Mouse (Mus musculus) stomach, embryonic 14.5 days (tissue): Measurements from ENCODE around the gene Rhbdd3. TPM values are rescaled to one million over a fixed set of nuclear protein-coding genes. Genes with fewer than 3 reads are reported as not detected.

Experiments used
- ATAC-seq: fragments of 200-750 bp; cut with Nextera tagmentation; 2 replicates; pipeline ENCODE4 v1.8.0; 2017; ENCODE audit warnings: low read depth, moderate TSS enrichment; ENCODE audit not compliant: insufficient number of reproducible peaks, insufficient read depth, low FRiP score
- H3K27ac ChIP-seq: fragments of 300-500 bp; sonication (generic); 2 replicates; pipeline ENCODE4 v1.5.1; 2014; ENCODE audit warnings: mild to moderate bottlenecking, low read length, moderate library complexity, mixed read lengths
- H3K27me3 ChIP-seq: fragments of 300-500 bp; sonication (generic); 2 replicates; pipeline ENCODE4 v1.6.1; 2014; ENCODE audit warnings: low read length, control low read depth, mixed read lengths; ENCODE audit not compliant: control insufficient read depth, insufficient read depth
- H3K36me3 ChIP-seq: fragments of 300-500 bp; sonication (generic); 2 replicates; pipeline ENCODE4 v1.6.1; 2014; ENCODE audit warnings: mild to moderate bottlenecking, control low read depth, low read length, moderate library complexity, mixed read lengths; ENCODE audit not compliant: control insufficient read depth, insufficient read depth
- H3K4me1 ChIP-seq: fragments of 300-500 bp; sonication (generic); 2 replicates; pipeline ENCODE4 v1.6.1; 2014; ENCODE audit warnings: low read length, control low read depth, mixed read lengths; ENCODE audit not compliant: control insufficient read depth, insufficient read depth
- H3K4me2 ChIP-seq: fragments of 300-500 bp; sonication (generic); replicated peaks from 2 replicates; pipeline ENCODE4 v1.6.1; 2014; ENCODE audit warnings: low read depth, low read length, control low read depth
- H3K4me3 ChIP-seq: fragments of 300-500 bp; sonication (generic); 2 replicates; pipeline ENCODE4 v1.5.1; 2014; ENCODE audit warnings: low read depth, low read length, control low read depth
- H3K9ac ChIP-seq: fragments of 300-500 bp; sonication (generic); replicated peaks from 2 replicates; pipeline ENCODE4 v1.6.1; 2014; ENCODE audit warnings: low read depth, mild to moderate bottlenecking, control low read depth, low read length, moderate library complexity, mixed read lengths
- H3K9me3 ChIP-seq: fragments of 300-500 bp; sonication (generic); 2 replicates; pipeline ENCODE4 v1.6.1; 2016; ENCODE audit warnings: low read depth, low read length, control low read depth; ENCODE audit not compliant: control insufficient read depth
- WGBS: fragments of 180-500 bp; shearing (Covaris S2); extraction: QIAGEN DNeasy Blood & Tissue Kit; methylation state at CpG from one replicate; pipeline ENCODE4 v1.1.7; 2014; 5-methylcytosine and 5-hydroxymethylcytosine counted together
- polyA plus RNA-seq: library from polyadenylated mRNA; unstranded; fragments of >200 nt; fragmentation: Nextera tagmentation; extraction: Ambion mirVana; gene quantifications from 2 replicates; pipeline ENCODE4 v1.2.1, GENCODE M21; 2014

Rhbdd3 gene
- polyA plus RNA-seq, 1 experiment from 2014 or later = 29.7 TPM

DNA sequence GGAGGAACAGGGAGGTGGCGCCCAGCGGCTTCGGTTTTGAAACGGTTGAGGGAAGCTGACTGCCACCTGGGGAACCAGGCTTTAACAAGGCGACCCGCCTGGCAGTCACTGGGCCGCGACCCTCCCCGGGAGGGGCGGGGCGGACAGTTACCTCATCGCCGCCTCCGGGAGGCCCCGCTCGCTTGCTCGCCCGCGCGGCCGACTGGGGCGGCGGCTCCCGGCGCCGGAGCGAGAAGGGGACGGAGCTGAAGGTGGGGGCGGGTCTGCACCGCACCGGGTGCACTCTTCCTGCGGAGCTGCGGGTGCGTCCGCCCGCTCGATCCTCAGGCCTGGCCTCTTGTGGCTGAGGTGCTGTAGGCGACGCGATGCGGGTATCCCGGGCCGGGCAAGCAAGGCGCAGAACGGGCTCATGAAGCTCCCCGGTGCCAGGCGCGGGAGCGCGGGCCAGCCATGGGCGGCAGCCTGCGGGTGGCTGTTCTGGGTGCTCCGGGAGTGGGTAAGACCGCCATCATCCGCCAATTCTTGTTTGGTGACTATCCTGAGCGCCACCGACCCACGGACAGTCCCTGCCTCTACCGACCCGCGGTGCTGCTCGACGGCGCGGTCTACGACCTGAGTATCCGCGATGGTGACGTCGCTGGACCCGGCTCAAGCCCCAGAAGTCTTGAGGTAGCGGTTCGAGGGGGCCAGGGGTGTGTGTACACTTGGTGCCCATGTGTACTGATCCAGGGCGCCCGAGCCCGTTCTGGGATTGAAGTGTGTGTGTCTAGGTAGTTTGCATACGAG lies 40.7 kb upstream of the Rhbdd3 start, which contains the start of gene Rasl10a:
Gene Rasl10a, plus strand, starts transcription at position 273 of the 786 bp plus-strand sequence.
- Histone ChIP-seq H3K27ac (no peak within 1 kb of the TSS), H3K4me2 (peak within 1 kb of the TSS; percentile 68), H3K4me3 (peak within 1 kb of the TSS; percentile 33), H3K36me3 (no peaks in the 10 kb centered on the region), H3K27me3 (peaks cover 49% of the 10 kb centered on the region), H3K4me1 (peaks cover 33% of the 10 kb centered on the region), H3K9ac (peak within 1 kb of the TSS; percentile 38; the same call in 1 of the 2 replicates), H3K9me3 (no peaks in the 10 kb centered on the region)
- ATAC-seq = no peak
- 2% methylated on average over 77 of the region's 77 CpGs for whole genome bisulfite sequencing

DNA sequence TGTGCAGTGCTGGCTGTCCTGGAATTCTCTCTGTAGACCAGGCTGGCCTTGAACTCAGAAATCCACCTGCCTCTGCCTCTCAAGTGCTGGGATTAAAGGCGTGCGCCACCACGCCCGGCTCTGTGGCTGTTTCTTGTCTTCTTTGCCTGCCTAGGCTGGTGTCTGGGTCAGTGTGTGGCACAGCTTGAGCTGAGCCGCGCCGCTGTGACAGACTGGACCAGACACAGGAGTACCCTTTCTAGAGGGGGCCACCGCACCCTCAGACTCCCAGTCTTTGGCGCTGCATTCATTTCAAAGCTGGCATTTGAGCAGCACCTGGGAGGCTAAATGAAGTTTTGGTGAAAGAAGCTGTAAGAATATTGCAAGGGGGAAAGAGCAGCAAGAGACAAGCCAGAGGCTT lies 39.9 kb upstream of the Rhbdd3 start:
- Histone ChIP-seq H3K27ac (no peak overlapping the region), H3K4me3 (no peak overlapping the region), H3K9ac (no peak overlapping the region), H3K27me3 (peaks cover 49% of the 10 kb centered on the region), H3K36me3 (no peaks in the 10 kb centered on the region), H3K4me1 (peaks cover 37% of the 10 kb centered on the region), H3K4me2 (no peak overlapping the region), H3K9me3 (no peaks in the 10 kb centered on the region)
- no peak for ATAC-seq
- 33% methylated on average over 9 of the region's 9 CpGs for WGBS

DNA sequence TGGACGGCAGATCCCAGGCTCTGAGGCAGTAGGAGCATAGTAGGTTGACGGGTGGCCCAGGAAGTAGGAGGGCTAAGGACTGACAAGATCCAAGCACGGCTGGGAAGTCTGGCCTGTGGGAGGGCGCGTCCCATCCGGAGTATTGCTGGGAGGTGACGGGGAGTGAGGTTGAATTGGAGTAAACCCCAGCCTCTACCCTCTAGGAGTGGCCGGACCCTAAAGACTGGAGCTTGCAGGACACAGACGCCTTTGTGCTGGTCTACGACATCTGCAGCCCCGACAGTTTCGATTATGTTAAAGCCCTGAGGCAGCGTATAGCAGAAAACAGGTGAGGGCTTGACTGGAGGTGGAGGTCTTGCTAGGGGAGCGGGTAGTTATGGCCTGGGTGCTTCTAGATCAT lies 39.5 kb upstream of the Rhbdd3 start:
- Histone ChIP-seq H3K27me3 (peaks cover 49% of the 10 kb centered on the region), H3K9me3 (no peaks in the 10 kb centered on the region), H3K27ac (no peak overlapping the region), H3K36me3 (no peaks in the 10 kb centered on the region), H3K4me1 (peaks cover 41% of the 10 kb centered on the region), H3K4me3 (no peak overlapping the region), H3K9ac (no peak overlapping the region), H3K4me2 (no peak overlapping the region)
- WGBS = 34% methylated on average over 14 of the region's 14 CpGs
- ATAC-seq = no peak

DNA sequence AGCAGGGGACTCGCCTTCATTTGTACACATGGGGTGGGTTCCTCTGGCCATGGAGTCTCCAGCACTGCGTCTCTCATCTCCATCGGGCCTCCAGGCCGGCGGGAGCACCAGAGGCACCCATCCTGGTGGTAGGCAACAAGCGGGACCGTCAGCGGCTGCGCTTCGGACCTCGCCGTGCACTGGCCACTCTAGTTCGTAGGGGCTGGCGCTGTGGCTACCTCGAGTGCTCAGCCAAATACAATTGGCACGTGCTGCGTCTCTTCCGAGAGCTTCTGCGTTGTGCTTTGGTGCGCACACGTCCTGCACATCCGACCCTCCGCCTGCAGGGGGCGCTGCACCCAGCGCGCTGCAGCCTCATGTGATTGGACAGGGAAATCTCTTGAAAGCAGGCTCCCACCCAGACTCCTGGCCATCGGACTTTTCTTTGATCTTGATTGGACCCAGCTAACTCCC lies 39.0 kb upstream of the Rhbdd3 start:
- H3K9ac ChIP-seq = no peak overlapping the region
- no peaks in the 10 kb centered on the region for H3K9me3 ChIP-seq
- H3K27me3 ChIP-seq = peaks cover 49% of the 10 kb centered on the region
- no peak for ATAC-seq
- peaks cover 46% of the 10 kb centered on the region for H3K4me1 ChIP-seq
- no peak overlapping the region for H3K4me3 ChIP-seq
- H3K4me2 ChIP-seq = no peak overlapping the region
- 15% methylated on average over 27 of the region's 27 CpGs for WGBS
- H3K27ac ChIP-seq = no peak overlapping the region
- H3K36me3 ChIP-seq = no peaks in the 10 kb centered on the region

DNA sequence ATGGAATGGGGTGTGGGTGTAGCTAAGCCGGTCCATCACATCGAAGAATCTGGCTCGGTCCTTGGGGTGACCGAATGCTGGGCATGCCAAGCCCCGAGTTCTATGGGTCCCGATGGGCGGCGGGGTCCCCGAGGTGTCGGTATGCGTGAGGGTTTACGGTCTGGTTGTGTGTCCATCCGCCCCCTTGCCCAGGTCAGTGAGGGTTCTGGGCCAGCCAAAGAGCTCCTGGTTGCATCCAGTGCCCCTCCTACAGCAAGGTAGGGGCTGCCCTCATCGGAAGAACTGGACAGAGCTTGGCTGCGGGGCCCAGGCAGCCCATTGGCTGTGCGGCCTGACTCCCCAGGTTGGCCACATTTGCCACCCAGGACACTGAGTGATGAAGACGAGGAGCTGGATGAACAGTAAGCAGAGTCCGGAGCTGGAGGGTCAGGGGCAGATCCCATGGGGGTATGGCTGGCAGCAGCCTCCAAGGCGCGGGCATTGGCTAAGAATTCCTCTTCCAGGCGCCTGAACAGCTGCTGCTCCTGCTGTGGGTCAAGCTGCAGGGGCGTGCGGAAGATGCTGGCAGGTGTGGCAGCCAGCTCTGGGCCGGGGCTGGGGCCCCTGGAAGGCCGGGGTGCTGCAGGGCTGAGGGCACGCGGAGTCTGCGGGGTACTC lies 37.8 kb upstream of the Rhbdd3 start:
- H3K9me3 ChIP-seq = no peaks in the 10 kb centered on the region
- peaks cover 47% of the 10 kb centered on the region for H3K4me1 ChIP-seq
- peaks cover 46% of the 10 kb centered on the region for H3K27me3 ChIP-seq
- no peak for ATAC-seq
- no peak overlapping the region for H3K9ac ChIP-seq
- H3K27ac ChIP-seq = no peak overlapping the region
- 61% methylated on average over 28 of the region's 28 CpGs for WGBS
- peak overlapping the region; percentile 33; the same call in 1 of the 2 replicates for H3K4me3 ChIP-seq
- no peaks in the 10 kb centered on the region for H3K36me3 ChIP-seq
- peak overlapping the region; percentile 92 for H3K4me2 ChIP-seq

DNA sequence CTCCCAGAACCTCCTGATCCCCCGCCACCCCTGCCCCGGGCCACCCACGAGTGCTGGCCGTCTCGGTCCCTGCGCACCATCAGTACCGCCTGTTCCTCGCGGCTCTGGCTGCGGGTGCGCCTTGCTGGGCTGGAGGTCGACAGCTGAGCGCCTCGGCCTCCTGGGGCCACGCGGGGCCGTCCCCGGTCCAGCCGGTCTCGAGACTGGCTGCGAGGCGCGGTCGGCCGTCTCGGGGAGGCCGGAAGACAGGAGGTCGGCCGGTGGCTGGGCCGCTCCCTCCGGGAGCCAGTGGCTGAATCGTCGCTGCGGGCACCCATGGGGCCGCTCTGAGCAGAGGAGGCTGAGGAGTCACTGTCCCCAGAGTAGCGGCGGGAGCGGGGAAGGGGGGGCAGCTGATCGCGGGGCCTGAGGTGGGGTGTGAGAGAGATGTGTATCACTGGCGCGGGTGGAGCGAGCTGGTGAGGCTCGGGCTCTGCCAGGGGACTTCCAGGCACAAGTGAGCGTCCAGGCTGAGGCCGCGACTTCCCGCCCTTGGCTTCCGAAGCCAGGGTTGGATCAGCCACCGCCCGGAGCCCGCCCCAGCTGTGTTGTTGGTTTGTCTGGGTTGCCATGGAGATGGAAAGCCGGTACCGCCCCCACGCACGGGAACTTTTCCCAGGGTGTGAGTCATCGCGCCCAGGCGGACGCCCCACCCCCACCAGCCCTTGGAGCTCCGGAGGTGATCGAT lies 37.1 kb upstream of the Rhbdd3 start:
- Histone ChIP-seq H3K9me3 (no peaks in the 10 kb centered on the region), H3K4me2 (peak overlapping the region; percentile 92), H3K9ac (no peak overlapping the region), H3K36me3 (no peaks in the 10 kb centered on the region), H3K4me1 (peaks cover 47% of the 10 kb centered on the region), H3K27ac (no peak overlapping the region), H3K27me3 (peaks cover 44% of the 10 kb centered on the region), H3K4me3 (peak overlapping the region; percentile 33)
- WGBS = 4% methylated on average over 55 of the region's 62 CpGs
- ATAC-seq = peak; percentile 62

DNA sequence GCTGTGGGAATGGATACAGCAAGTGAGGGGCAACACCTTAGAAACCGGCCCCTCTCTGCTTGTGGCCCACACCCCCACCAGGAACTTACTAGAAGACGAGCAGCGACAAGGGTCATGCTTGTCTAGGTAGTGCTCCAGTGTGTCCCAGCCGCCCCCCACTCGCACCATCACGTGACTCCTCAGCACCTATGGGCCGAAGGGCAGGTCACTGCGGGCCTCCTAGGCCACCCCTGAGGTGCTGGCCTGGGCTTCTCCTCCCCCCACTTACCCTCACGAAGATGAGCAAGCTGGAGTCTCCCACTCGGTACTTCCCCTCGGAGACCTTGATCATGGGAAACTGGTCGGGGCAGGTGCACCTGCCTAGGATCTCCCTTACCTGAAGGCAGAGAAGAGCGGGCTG lies 36.4 kb upstream of the Rhbdd3 start:
- H3K36me3 ChIP-seq = no peaks in the 10 kb centered on the region
- WGBS = 19% methylated on average over 13 of the region's 13 CpGs
- H3K4me2 ChIP-seq = peak overlapping the region; percentile 92
- no peak for ATAC-seq
- H3K4me1 ChIP-seq = peaks cover 45% of the 10 kb centered on the region
- no peak overlapping the region for H3K9ac ChIP-seq
- H3K27me3 ChIP-seq = peaks cover 37% of the 10 kb centered on the region
- H3K4me3 ChIP-seq = peak overlapping the region; percentile 33
- H3K27ac ChIP-seq = no peak overlapping the region
- H3K9me3 ChIP-seq = no peaks in the 10 kb centered on the region

DNA sequence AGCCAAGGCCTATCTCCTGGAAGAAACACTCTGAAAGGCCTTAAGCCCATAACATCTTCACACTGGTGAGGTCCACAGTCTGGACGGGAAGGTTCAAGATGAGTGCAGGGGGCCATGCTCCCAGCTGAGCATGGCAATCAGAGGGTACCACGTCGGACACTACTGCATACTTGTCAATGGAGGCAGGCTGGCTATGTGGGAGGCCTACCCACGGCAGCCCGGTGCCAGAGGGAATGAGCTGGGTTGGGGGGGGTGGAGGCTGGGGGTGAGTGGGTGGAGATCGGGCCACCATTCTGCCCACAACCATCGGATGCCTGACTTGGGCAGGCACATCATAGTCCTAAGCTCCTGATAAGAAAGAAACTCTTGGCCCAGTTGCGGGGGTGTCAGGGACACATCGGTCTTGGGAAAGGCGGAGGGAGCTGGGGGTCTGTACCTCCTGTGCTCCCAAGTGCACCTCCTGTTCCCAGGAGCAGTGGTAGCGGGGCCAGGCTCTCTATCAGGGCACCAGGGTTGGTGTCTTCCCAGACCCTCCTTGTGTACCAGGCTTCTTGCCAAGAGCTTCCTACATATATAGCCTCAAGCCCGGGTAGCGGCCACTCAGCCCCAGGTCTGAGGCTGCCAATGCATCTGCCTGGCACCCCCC lies 35.7 kb upstream of the Rhbdd3 start:
- Histone ChIP-seq H3K4me1 (peaks cover 39% of the 10 kb centered on the region), H3K4me2 (no peak overlapping the region), H3K4me3 (no peak overlapping the region), H3K27me3 (peaks cover 31% of the 10 kb centered on the region), H3K9me3 (no peaks in the 10 kb centered on the region), H3K9ac (no peak overlapping the region), H3K36me3 (peaks cover 3% of the 10 kb centered on the region; the same call in 1 of the 2 replicates), H3K27ac (no peak overlapping the region)
- 77% methylated on average over 13 of the region's 13 CpGs for WGBS
- ATAC-seq = no peak
